Mouse (Mus musculus) forebrain, postnatal 0 days (tissue): ENCODE measurements around the gene Mettl7a1. TPM values are rescaled to one million over a fixed set of nuclear protein-coding genes. Genes with fewer than 3 reads are reported as not detected.
"Not testable (repeated sequence)": the region's sequence is repeated elsewhere in the genome, so short reads cannot be mapped to it uniquely, and the experiment has no call there.

ENCODE experiments used
- ATAC-seq: fragments of 200-750 bp; cut with Nextera tagmentation; 2 replicates; pipeline ENCODE4 v1.8.0; 2017; ENCODE audit warnings: mild to moderate bottlenecking, moderate library complexity
- DNase-seq: peaks from one replicate; pipeline ENCODE4 v3.0.0-alpha.2; 2015
- H3K27ac ChIP-seq: fragments of 300-500 bp; sonication (generic); 2 replicates; pipeline ENCODE4 v1.5.1; 2014; ENCODE audit warnings: low read depth, mild to moderate bottlenecking, antibody characterized with exemption, low read length, moderate library complexity, mixed read lengths
- H3K27me3 ChIP-seq: fragments of 300-500 bp; sonication (generic); 2 replicates; pipeline ENCODE4 v1.6.1; 2014; ENCODE audit warnings: mild to moderate bottlenecking, low read length, mixed read lengths; ENCODE audit not compliant: insufficient read depth
- H3K36me3 ChIP-seq: fragments of 300-500 bp; sonication (generic); 2 replicates; pipeline ENCODE4 v1.6.1; 2014; ENCODE audit warnings: mild to moderate bottlenecking, moderate library complexity; ENCODE audit not compliant: insufficient read depth
- H3K4me1 ChIP-seq: fragments of 300-500 bp; sonication (generic); 2 replicates; pipeline ENCODE4 v1.6.1; 2014; ENCODE audit warnings: antibody characterized with exemption; ENCODE audit not compliant: insufficient read depth
- H3K4me2 ChIP-seq: fragments of 300-500 bp; sonication (generic); 2 replicates; pipeline ENCODE4 v1.6.1; 2014; ENCODE audit warnings: low read depth, mild to moderate bottlenecking, moderate library complexity
- H3K4me3 ChIP-seq: fragments of 300-500 bp; sonication (generic); 2 replicates; pipeline ENCODE4 v1.5.1; 2014; ENCODE audit warnings: low read depth, low read length, mixed read lengths
- H3K9ac ChIP-seq: fragments of 300-500 bp; sonication (generic); 2 replicates; pipeline ENCODE4 v1.6.1; 2014; ENCODE audit warnings: mild to moderate bottlenecking
- H3K9me3 ChIP-seq: fragments of 300-500 bp; sonication (generic); 2 replicates; pipeline ENCODE4 v1.6.1; 2016; ENCODE audit warnings: low read length
- CTCF ChIP-seq: sonication (generic); IDR thresholded peaks from 2 replicates; pipeline ENCODE4 v1.5.1; 2016; ENCODE audit warnings: antibody characterized with exemption, control low read depth, low read depth
- WGBS: fragments of 180-500 bp; shearing (Covaris S2); extraction: QIAGEN DNeasy Blood & Tissue Kit; methylation state at CpG from one replicate; pipeline ENCODE4 v1.1.7; 2014; 5-methylcytosine and 5-hydroxymethylcytosine counted together
- polyA plus RNA-seq: library from polyadenylated mRNA; unstranded; fragments of >200 nt; fragmentation: Nextera tagmentation; extraction: Ambion mirVana; gene quantifications from 2 replicates; pipeline ENCODE4 v1.2.1, GENCODE M21; 2015
- total RNA-seq: library from RNA; depleted of rRNA; stranded (reverse); fragments of >200 nt; gene quantifications from 2 replicates; pipeline ENCODE4 v1.2.3, GENCODE M21; 2014

Gene Mettl7a1
- total and polyA plus RNA-seq, 2 experiments from 2014 or later = 2.3 to 13.5 TPM

GRCm38 (mm10) chr15:100265586-100266325 lies 38.2 kb upstream of the Mettl7a1 start:
- Histone ChIP-seq H3K36me3 (peaks cover 5% of the 10 kb centered on the region), H3K9ac (no peak overlapping the region), H3K27ac (no peak overlapping the region), H3K4me1 (no peaks in the 10 kb centered on the region), H3K4me2 (no peak overlapping the region), H3K27me3 (no peaks in the 10 kb centered on the region), H3K9me3 (no peaks in the 10 kb centered on the region), H3K4me3 (no peak overlapping the region)
- ATAC-seq = no peak
- DNase-seq = no peak
- WGBS = 74% methylated on average over 4 of the region's 5 CpGs
- no peak for TF ChIP-seq CTCF

- no peak overlapping the region for H3K9ac ChIP-seq
- H3K9me3 ChIP-seq = no peaks in the 10 kb centered on the region
- WGBS = 80% methylated on average over 2 of the region's 2 CpGs
- no peaks in the 10 kb centered on the region for H3K36me3 ChIP-seq
- no peaks in the 10 kb centered on the region for H3K27me3 ChIP-seq
- H3K4me3 ChIP-seq = no peak overlapping the region
- no peak overlapping the region for H3K4me2 ChIP-seq
- DNase-seq (no peak), ATAC-seq (no peak)
- no peak for TF ChIP-seq CTCF
- no peaks in the 10 kb centered on the region for H3K4me1 ChIP-seq
- H3K27ac ChIP-seq = no peak overlapping the region
These were observed 35.0 kb upstream of the Mettl7a1 start for GRCm38 (mm10) chr15:100268916-100269315.

- DNase-seq = no peak
- WGBS = 11% methylated on average over 9 of the region's 9 CpGs
- Histone ChIP-seq H3K9me3 (no peaks in the 10 kb centered on the region), H3K36me3 (no peaks in the 10 kb centered on the region), H3K4me2 (no peak overlapping the region), H3K9ac (no peak overlapping the region), H3K27ac (no peak overlapping the region), H3K4me3 (no peak overlapping the region), H3K4me1 (no peaks in the 10 kb centered on the region), H3K27me3 (no peaks in the 10 kb centered on the region)
- no peak for TF ChIP-seq CTCF
- no peak for ATAC-seq
These were observed 34.2 kb upstream of the Mettl7a1 start for GRCm38 (mm10) chr15:100269776-100270175.

- ATAC-seq, H3K27me3 ChIP-seq, DNase-seq, H3K4me2 ChIP-seq, H3K36me3 ChIP-seq, H3K9me3 ChIP-seq, H3K4me3 ChIP-seq, H3K27ac ChIP-seq, H3K4me1 ChIP-seq, H3K9ac ChIP-seq: not testable (repeated sequence)
- WGBS = 20% methylated on average over 7 of the region's 7 CpGs
These were observed 33.3 kb upstream of the Mettl7a1 start for GRCm38 (mm10) chr15:100270609-100271008.

GRCm38 (mm10) chr15:100271411-100271810 lies 32.5 kb upstream of the Mettl7a1 start:
- Histone ChIP-seq H3K9me3 (no peaks in the 10 kb centered on the region), H3K27me3 (no peaks in the 10 kb centered on the region)
- ATAC-seq = no peak

GRCm38 (mm10) chr15:100273791-100274308 lies 30.1 kb upstream of the Mettl7a1 start:
- not testable (repeated sequence) for H3K4me3 ChIP-seq
- WGBS = 88% methylated on average over 4 of the region's 4 CpGs

More at GRCm38 (mm10) chr15:100271411-100271810, 32.5 kb upstream of the Mettl7a1 start:
- H3K27ac ChIP-seq = no peak overlapping the region
- no peak overlapping the region for H3K4me3 ChIP-seq
- no peaks in the 10 kb centered on the region for H3K36me3 ChIP-seq
- no peak for DNase-seq
- no peaks in the 10 kb centered on the region for H3K4me1 ChIP-seq
- no peak overlapping the region for H3K9ac ChIP-seq
- TF ChIP-seq CTCF = no peak
- WGBS = 63% methylated on average over 14 of the region's 14 CpGs
- H3K4me2 ChIP-seq = no peak overlapping the region

GRCm38 (mm10) chr15:100274790-100275559 lies 29.0 kb upstream of the Mettl7a1 start:
- WGBS = 91% methylated on average over 7 of the region's 7 CpGs
- Histone ChIP-seq H3K27me3 (no peaks in the 10 kb centered on the region), H3K36me3 (no peaks in the 10 kb centered on the region), H3K4me1 (no peaks in the 10 kb centered on the region), H3K9me3 (no peaks in the 10 kb centered on the region), H3K27ac (no peak overlapping the region), H3K4me2 (no peak overlapping the region), H3K4me3 (no peak overlapping the region), H3K9ac (no peak overlapping the region)
- DNase-seq (no peak), ATAC-seq (no peak)
- TF ChIP-seq CTCF = no peak

More at GRCm38 (mm10) chr15:100273791-100274308, 30.1 kb upstream of the Mettl7a1 start:
- H3K4me1 ChIP-seq, H3K36me3 ChIP-seq, H3K9ac ChIP-seq, H3K4me2 ChIP-seq, H3K9me3 ChIP-seq, ATAC-seq, H3K27ac ChIP-seq, DNase-seq, H3K27me3 ChIP-seq: not testable (repeated sequence)
